Mouse (Mus musculus): ENCODE data around the gene Gprc5d. TPM values are rescaled to one million over a fixed set of nuclear protein-coding genes. Genes with fewer than 3 reads are reported as not detected.

Gene Gprc5d
- polyA plus RNA-seq, 1 experiment from 2014 or later: not detected

- Histone ChIP-seq H3K9me3 (no peaks in the 10 kb centered on the region), H3K36me3 (replicated peaks) (no peaks in the 10 kb centered on the region), H3K4me2 (peak overlapping the region; percentile 31), H3K27me3 (no peaks in the 10 kb centered on the region), H3K4me1 (peaks cover 5% of the 10 kb centered on the region), H3K9ac (no peak overlapping the region), H3K4me3 (replicated peaks) (no peak overlapping the region), H3K27ac (no peak overlapping the region)
- ATAC-seq (ENCODE audit: low FRiP score): peak; percentile 80
- WGBS: 31% methylated on average over 19 of the region's 19 CpGs
Measured at GRCm38 (mm10) chr6:135087721-135088451, 30.2 kb downstream of the Gprc5d start.

GRCm38 (mm10) chr6:135085703-135086102 lies 32.4 kb downstream of the Gprc5d start:
- no peak for ATAC-seq (ENCODE audit: low FRiP score)
- Histone ChIP-seq H3K27ac (no peak overlapping the region), H3K9ac (no peak overlapping the region), H3K36me3 (replicated peaks) (no peaks in the 10 kb centered on the region), H3K4me3 (replicated peaks) (no peak overlapping the region), H3K4me2 (no peak overlapping the region), H3K4me1 (peaks cover 8% of the 10 kb centered on the region), H3K9me3 (no peaks in the 10 kb centered on the region), H3K27me3 (no peaks in the 10 kb centered on the region)
- WGBS: 100% methylated on average over 1 of the region's 1 CpGs

DNA sequence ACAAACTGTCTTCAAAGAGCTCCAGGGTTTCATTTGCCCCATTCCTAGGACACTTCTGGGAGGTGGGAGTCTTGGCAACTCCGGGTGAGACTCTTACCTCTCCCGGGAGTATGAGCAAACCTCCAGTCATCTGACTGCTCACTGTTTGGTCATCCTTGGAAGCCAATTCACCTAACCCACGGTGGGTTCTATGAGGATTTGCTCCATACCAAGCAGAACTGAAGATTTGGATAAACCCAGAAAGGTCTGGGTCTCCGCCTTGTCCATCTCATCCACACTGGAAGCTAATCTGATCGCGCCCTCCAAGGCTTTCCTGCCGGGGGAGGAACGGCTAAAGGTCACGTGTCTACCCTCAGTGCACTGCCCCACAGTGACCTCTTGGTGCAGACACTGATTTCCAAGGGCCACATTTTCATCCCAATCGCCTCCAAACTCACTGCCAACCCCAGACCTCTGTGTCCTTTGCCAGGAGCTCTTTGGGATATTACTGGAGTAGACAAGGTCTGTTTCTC lies 34.0 kb downstream of the Gprc5d start:
- Histone ChIP-seq H3K9ac (no peak overlapping the region), H3K36me3 (replicated peaks) (no peaks in the 10 kb centered on the region), H3K4me1 (peaks cover 8% of the 10 kb centered on the region), H3K9me3 (no peaks in the 10 kb centered on the region), H3K4me2 (no peak overlapping the region), H3K4me3 (replicated peaks) (no peak overlapping the region), H3K27me3 (no peaks in the 10 kb centered on the region), H3K27ac (no peak overlapping the region)
- WGBS: 66% methylated on average over 10 of the region's 10 CpGs
- no peak for ATAC-seq (ENCODE audit: low FRiP score)

GRCm38 (mm10) chr6:135078420-135078819 lies 39.7 kb downstream of the Gprc5d start:
- H3K9me3 ChIP-seq: no peaks in the 10 kb centered on the region
- peaks cover 3% of the 10 kb centered on the region; the same call in 1 of the 2 replicates for H3K4me1 ChIP-seq
- H3K27me3 ChIP-seq: no peaks in the 10 kb centered on the region
- 46% methylated on average over 12 of the region's 12 CpGs for WGBS
- no peak for ATAC-seq (ENCODE audit: low FRiP score)
- no peaks in the 10 kb centered on the region for H3K36me3 ChIP-seq (replicated peaks)
- no peak overlapping the region for H3K9ac ChIP-seq
- H3K27ac ChIP-seq: no peak overlapping the region
- H3K4me2 ChIP-seq: no peak overlapping the region
- H3K4me3 ChIP-seq (replicated peaks): no peak overlapping the region

DNA sequence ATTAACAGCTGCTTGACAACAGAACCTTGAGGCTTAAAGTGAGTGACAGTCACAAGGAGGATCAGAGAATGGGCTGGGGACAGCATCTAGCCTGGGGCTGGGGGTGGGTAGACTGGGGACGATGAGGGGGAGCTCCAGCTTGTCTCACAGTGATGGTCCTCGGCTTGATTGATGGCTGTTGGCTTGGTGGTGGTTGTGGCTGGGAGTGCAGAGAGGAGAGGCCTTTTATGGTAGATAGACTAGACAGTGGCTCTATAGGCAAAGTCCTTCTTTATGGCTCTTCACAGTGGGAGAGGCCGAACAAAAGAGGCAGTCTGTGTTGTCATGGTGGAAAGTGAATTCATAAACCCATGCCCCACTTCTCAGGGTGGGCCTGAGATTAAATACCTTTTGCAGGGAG lies 41.9 kb downstream of the Gprc5d start:
- ATAC-seq (ENCODE audit: low FRiP score): no peak

DNA sequence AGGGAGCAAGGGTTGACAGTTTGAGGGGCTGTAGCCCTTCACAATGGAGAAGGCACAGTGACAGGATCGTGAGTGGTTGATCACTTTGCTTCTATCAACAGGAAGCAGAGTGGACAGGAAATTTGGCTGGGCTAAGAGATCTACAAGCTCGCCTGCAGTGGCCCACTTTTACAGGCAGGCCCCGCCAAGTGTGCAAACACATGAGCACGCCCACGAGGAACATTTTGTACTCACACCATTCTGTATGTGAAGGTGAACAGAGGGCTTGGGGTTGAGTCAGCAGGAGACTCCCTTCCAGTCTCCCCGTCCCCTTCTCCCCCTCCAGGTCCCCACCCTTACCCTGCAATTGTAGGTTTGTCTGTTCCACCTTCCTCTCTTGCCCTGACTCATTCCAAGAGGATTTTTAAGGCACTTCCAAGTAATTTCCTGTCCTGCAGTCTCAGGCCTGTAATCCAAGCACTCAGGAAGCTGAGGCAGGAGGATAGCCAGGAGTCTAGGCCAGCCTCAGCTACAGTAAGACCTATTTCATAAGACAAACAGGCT lies 43.6 kb downstream of the Gprc5d start:
- 87% methylated on average over 6 of the region's 6 CpGs for WGBS
- H3K36me3 ChIP-seq (replicated peaks): no peaks in the 10 kb centered on the region
- no peaks in the 10 kb centered on the region for H3K9me3 ChIP-seq
- H3K9ac ChIP-seq: no peak overlapping the region
- no peak overlapping the region for H3K27ac ChIP-seq
- H3K4me2 ChIP-seq: no peak overlapping the region
- H3K4me1 ChIP-seq: no peaks in the 10 kb centered on the region
- no peak for ATAC-seq (ENCODE audit: low FRiP score)
- H3K27me3 ChIP-seq: no peaks in the 10 kb centered on the region
- H3K4me3 ChIP-seq (replicated peaks): no peak overlapping the region

More for the DNA sequence above, 41.9 kb downstream of the Gprc5d start:
- 64% methylated on average over 3 of the region's 3 CpGs for WGBS
- H3K9ac ChIP-seq: no peak overlapping the region
- no peak overlapping the region for H3K4me3 ChIP-seq (replicated peaks)
- no peaks in the 10 kb centered on the region for H3K27me3 ChIP-seq
- no peak overlapping the region for H3K27ac ChIP-seq
- H3K9me3 ChIP-seq: no peaks in the 10 kb centered on the region
- no peak overlapping the region for H3K4me2 ChIP-seq
- H3K4me1 ChIP-seq: no peaks in the 10 kb centered on the region
- H3K36me3 ChIP-seq (replicated peaks): no peaks in the 10 kb centered on the region

DNA sequence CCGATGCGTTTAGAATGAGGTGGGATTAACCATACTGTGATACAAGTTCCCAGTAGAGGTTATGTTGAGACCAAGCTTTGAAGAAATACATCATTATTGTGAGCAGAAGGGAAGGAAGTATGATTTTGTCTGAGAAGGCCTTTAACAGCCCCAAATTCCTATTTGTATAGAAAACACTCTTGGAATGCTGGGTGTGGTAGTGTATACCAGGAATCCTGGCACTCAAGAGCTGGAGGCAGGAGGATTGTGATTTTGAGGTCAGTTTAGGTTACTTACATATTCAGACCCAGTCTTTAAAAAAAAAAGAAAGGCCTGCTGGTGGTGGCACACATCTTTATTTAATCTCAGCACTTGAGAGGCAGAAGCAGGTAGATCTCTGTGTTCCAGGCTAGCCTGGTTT lies 47.7 kb downstream of the Gprc5d start:
- H3K36me3 ChIP-seq (replicated peaks): no peaks in the 10 kb centered on the region
- no peak overlapping the region for H3K4me3 ChIP-seq (replicated peaks)
- H3K4me1 ChIP-seq: peaks cover 20% of the 10 kb centered on the region
- H3K27me3 ChIP-seq: peaks cover 18% of the 10 kb centered on the region
- H3K27ac ChIP-seq: no peak overlapping the region
- H3K4me2 ChIP-seq: no peak overlapping the region
- WGBS: 93% methylated on average over 2 of the region's 2 CpGs
- H3K9me3 ChIP-seq: no peaks in the 10 kb centered on the region
- no peak overlapping the region for H3K9ac ChIP-seq
- no peak for ATAC-seq (ENCODE audit: low FRiP score)

GRCm38 (mm10) chr6:135069856-135070255 lies 48.2 kb downstream of the Gprc5d start:
- Histone ChIP-seq H3K9me3 (no peaks in the 10 kb centered on the region), H3K4me2 (no peak overlapping the region), H3K4me1 (peaks cover 25% of the 10 kb centered on the region), H3K9ac (no peak overlapping the region), H3K4me3 (replicated peaks) (no peak overlapping the region), H3K27ac (no peak overlapping the region), H3K27me3 (peaks cover 23% of the 10 kb centered on the region), H3K36me3 (replicated peaks) (no peaks in the 10 kb centered on the region)
- ATAC-seq (ENCODE audit: low FRiP score): no peak
- WGBS: 78% methylated on average over 6 of the region's 6 CpGs

DNA sequence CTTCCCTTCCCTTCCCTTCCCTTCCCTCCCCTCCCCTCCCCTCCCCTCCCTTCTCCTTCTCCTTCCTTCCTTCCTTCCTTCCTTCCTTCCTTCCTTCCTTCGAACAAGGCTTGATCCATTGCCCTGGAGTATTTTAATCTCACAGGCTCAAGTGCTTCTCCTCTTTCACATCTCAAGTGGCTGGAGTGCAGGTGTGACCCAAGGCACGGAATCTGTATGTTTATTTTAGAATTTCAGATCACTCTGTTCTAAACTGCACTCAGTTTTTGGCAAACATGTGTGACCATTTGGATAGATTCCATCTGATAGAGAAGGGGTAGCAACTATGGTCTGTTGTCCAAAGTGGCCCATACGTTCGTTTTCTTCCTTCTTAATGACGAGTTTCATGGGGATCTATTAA lies 49.9 kb downstream of the Gprc5d start:
- no peaks in the 10 kb centered on the region for H3K9me3 ChIP-seq
- no peak overlapping the region for H3K4me3 ChIP-seq (replicated peaks)
- WGBS: 80% methylated on average over 4 of the region's 5 CpGs
- no peak overlapping the region for H3K4me2 ChIP-seq
- peaks cover 28% of the 10 kb centered on the region for H3K4me1 ChIP-seq
- ATAC-seq (ENCODE audit: low FRiP score): no peak
- no peaks in the 10 kb centered on the region for H3K36me3 ChIP-seq (replicated peaks)
- H3K9ac ChIP-seq: no peak overlapping the region
- peaks cover 34% of the 10 kb centered on the region for H3K27me3 ChIP-seq
- H3K27ac ChIP-seq: no peak overlapping the region

DNA sequence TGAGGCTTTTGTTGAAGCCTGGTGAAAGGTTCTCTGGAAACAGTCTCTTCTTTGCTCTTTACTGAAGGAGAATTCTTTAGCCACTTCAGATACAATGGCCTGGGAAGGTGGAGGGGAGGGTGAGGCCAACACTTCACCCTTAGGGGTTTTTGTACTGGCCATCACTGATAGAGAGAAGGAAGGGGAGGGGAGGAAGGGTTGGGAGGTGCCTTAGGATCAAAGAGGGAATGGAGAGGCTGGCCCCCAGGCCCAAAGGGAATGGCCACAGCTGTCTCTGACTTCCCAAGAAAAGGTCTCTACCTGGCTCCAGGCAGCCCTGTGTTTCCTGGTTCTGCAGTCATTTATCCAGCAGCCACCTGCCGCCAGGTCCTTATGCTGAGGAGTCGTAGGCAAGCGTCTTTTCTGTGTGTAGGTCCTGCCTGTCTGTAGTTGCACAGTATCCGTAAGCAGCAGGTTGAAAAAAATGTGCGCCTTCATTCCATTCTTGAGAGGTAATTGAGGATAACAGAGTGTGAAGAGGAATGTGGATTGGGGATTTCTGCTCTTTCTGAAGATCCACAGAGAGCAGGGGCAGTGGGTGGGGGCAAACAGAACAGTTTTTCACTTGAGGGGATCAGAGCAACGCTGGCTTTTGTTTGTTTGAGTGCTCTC lies 51.2 kb downstream of the Gprc5d start:
- Histone ChIP-seq H3K9ac (no peak overlapping the region), H3K4me2 (no peak overlapping the region), H3K27me3 (peaks cover 34% of the 10 kb centered on the region), H3K36me3 (replicated peaks) (no peaks in the 10 kb centered on the region), H3K27ac (no peak overlapping the region), H3K9me3 (no peaks in the 10 kb centered on the region), H3K4me3 (replicated peaks) (no peak overlapping the region), H3K4me1 (peaks cover 28% of the 10 kb centered on the region)
- 20% methylated on average over 6 of the region's 6 CpGs for WGBS
- no peak for ATAC-seq (ENCODE audit: low FRiP score)

GRCm38 (mm10) chr6:135065236-135065957 lies 52.7 kb downstream of the Gprc5d start, which contains the start of gene Gprc5a:
Gene Gprc5a, plus strand, starts transcription at chr6:135065651.
- Histone ChIP-seq H3K4me3 (replicated peaks) (peak within 1 kb of the TSS; percentile 47), H3K27me3 (peaks cover 34% of the 10 kb centered on the region), H3K9ac (peak within 1 kb of the TSS; percentile 59), H3K27ac (no peak within 1 kb of the TSS), H3K36me3 (replicated peaks) (no peaks in the 10 kb centered on the region), H3K4me1 (peaks cover 28% of the 10 kb centered on the region), H3K9me3 (no peaks in the 10 kb centered on the region), H3K4me2 (peak within 1 kb of the TSS; percentile 76)
- under 1% methylated on average over 43 of the region's 44 CpGs for WGBS
- ATAC-seq (ENCODE audit: low FRiP score): peak; percentile 65

- Histone ChIP-seq H3K27ac (no peak overlapping the region), H3K4me2 (no peak overlapping the region), H3K9ac (no peak overlapping the region), H3K36me3 (replicated peaks) (no peaks in the 10 kb centered on the region), H3K4me3 (replicated peaks) (no peak overlapping the region), H3K27me3 (peaks cover 34% of the 10 kb centered on the region), H3K9me3 (no peaks in the 10 kb centered on the region), H3K4me1 (peaks cover 28% of the 10 kb centered on the region)
- 68% methylated on average over 12 of the region's 12 CpGs for WGBS
- no peak for ATAC-seq (ENCODE audit: low FRiP score)
Measured at GRCm38 (mm10) chr6:135064621-135065020, 53.5 kb downstream of the Gprc5d start.
